Mouse (Mus musculus) liver, adult 2 months (tissue): ENCODE results near the gene Sema4a.

Source experiments
- CTCF ChIP-seq: fragments of 200-500 bp; IDR thresholded peaks from 2 replicates; pipeline ENCODE4 v1.5.1; 2011; ENCODE audit warnings: low read depth, low read length, control low read depth
- POLR2A ChIP-seq: fragments of 200-500 bp; IDR thresholded peaks from 2 replicates; pipeline ENCODE4 v1.6.1; 2011; ENCODE audit warnings: low read length, control low read depth; ENCODE audit not compliant: insufficient read depth; ENCODE audit errors: extremely low read depth

DNA sequence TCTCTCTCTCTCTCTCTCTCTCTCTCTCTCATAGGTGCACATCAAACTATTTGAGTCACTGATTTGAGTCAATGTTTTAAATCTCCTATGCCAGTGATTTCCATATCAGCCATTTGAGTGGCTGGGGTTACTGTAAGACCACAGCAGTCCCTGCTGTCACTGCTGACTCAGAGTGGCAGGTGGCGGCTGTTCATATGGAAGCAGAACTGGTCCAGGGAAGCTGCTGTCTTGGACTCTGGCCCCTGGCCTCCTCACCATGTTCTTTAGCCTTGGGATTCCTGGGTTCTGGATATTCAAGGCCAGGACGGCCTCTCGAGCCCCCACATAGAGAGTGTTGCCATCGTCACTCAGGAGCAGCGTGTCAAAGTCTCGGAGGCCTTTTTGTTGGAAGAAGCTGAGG lies 8.3 kb downstream of the Sema4a start:
- TF ChIP-seq CTCF (no peak), POLR2A (no peak)
